Mouse (Mus musculus) heart, embryonic 13.5 days (tissue): ENCODE measurements around the gene Zfp975. TPM values are rescaled to one million over a fixed set of nuclear protein-coding genes. Genes with fewer than 3 reads are reported as not detected.
A peak's percentile ranks its signal among the peaks of the same experiment; 100 is the strongest.
"Not testable (repeated sequence)": the region's sequence is repeated elsewhere in the genome, so short reads cannot be mapped to it uniquely, and the experiment has no call there.

Source experiments
- ATAC-seq: fragments of 200-750 bp; cut with Nextera tagmentation; 2 replicates; pipeline ENCODE4 v1.8.0; 2017; ENCODE audit warnings: moderate TSS enrichment; ENCODE audit not compliant: insufficient number of reproducible peaks, low FRiP score, low TSS enrichment; ENCODE audit errors: extremely low read depth
- H3K27ac ChIP-seq: fragments of 300-500 bp; sonication (generic); replicated peaks from 2 replicates; pipeline ENCODE4 v1.5.1; 2015; ENCODE audit warnings: moderate library complexity, mild to moderate bottlenecking, inconsistent platforms
- H3K27me3 ChIP-seq: fragments of 300-500 bp; sonication (generic); replicated peaks from 2 replicates; pipeline ENCODE4 v1.6.1; 2015; ENCODE audit warnings: mild to moderate bottlenecking, inconsistent platforms
- H3K36me3 ChIP-seq: fragments of 300-500 bp; sonication (generic); 2 replicates; pipeline ENCODE4 v1.6.1; 2015; ENCODE audit warnings: mild to moderate bottlenecking, inconsistent platforms
- H3K4me1 ChIP-seq: fragments of 300-500 bp; sonication (generic); 2 replicates; pipeline ENCODE4 v1.6.1; 2015; ENCODE audit warnings: inconsistent platforms
- H3K4me2 ChIP-seq: fragments of 300-500 bp; sonication (generic); 2 replicates; pipeline ENCODE4 v1.6.1; 2015; ENCODE audit warnings: inconsistent platforms, mild to moderate bottlenecking, moderate library complexity
- H3K4me3 ChIP-seq: fragments of 300-500 bp; sonication (generic); 2 replicates; pipeline ENCODE4 v1.5.1; 2015; ENCODE audit warnings: moderate library complexity, mild to moderate bottlenecking, inconsistent platforms
- H3K9ac ChIP-seq: fragments of 300-500 bp; sonication (generic); 2 replicates; pipeline ENCODE4 v1.6.1; 2015; ENCODE audit warnings: inconsistent platforms, mild to moderate bottlenecking, moderate library complexity
- H3K9me3 ChIP-seq: fragments of 300-500 bp; sonication (generic); 2 replicates; pipeline ENCODE4 v1.6.1; 2016; ENCODE audit warnings: inconsistent platforms
- WGBS: fragments of 180-500 bp; shearing (Covaris S2); methylation state at CpG from one replicate; pipeline ENCODE4 v1.1.7; 2015; ENCODE audit warnings: mixed read lengths; 5-methylcytosine and 5-hydroxymethylcytosine counted together
- polyA plus RNA-seq: library from polyadenylated mRNA; unstranded; fragments of >200 nt; fragmentation: Nextera tagmentation; extraction: Ambion mirVana; gene quantifications from 2 replicates; pipeline ENCODE4 v1.2.1, GENCODE M21; 2015

Zfp975 gene
- polyA plus RNA-seq, result 5.9 and 6.9 TPM in 2 replicates

DNA sequence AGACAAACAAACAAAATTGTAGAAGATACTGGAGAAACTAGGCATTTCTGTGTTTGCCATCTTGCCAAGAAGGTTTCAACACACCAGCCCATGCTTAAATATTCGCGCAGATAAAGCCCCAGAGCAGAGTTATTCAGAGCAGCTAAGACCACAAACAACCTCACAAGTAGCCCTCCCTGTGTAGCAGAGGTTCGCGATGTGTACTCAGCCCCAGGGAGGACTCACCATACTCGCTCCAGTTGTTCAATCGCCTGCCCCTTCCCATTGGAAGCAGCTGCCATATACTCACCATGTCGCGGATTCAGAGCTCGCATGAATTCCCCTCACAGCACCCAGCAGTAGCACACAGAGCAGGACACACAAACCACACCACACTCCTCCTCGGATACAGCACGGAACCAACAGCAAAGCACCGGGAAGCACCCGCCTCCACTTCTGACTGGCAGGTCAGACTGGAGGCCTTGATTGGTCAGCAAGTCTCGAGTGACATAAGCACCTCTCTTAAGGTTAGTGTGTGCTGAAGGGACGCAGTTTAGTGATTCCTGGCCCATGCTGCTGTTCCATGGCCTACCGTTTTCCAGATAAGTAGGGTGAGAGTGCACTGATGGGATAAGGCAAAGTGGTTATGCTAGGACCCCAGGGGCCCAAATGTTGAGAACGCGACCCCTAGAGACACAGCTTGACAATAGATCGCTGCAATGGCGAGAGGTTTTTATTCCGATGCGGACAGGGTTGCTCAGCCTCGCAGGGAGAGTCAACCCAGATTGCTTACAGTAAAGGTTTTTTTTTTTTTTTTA lies at the start of gene Zfp975:
Gene Zfp975 (minus strand): TSS at position 381 of the 797 bp plus-strand sequence.
- under 1% methylated on average over 23 of the region's 23 CpGs for WGBS
- not testable (repeated sequence) for H3K36me3 ChIP-seq, H3K4me1 ChIP-seq, H3K27me3 ChIP-seq, H3K9me3 ChIP-seq
- peak within 1 kb of the TSS; percentile 65 for H3K4me3 ChIP-seq
- peak; percentile 93 for ATAC-seq
- H3K9ac ChIP-seq, result peak within 1 kb of the TSS; percentile 85
- peak within 1 kb of the TSS; percentile 75 for H3K27ac ChIP-seq
- H3K4me2 ChIP-seq, result peak within 1 kb of the TSS; percentile 75

DNA sequence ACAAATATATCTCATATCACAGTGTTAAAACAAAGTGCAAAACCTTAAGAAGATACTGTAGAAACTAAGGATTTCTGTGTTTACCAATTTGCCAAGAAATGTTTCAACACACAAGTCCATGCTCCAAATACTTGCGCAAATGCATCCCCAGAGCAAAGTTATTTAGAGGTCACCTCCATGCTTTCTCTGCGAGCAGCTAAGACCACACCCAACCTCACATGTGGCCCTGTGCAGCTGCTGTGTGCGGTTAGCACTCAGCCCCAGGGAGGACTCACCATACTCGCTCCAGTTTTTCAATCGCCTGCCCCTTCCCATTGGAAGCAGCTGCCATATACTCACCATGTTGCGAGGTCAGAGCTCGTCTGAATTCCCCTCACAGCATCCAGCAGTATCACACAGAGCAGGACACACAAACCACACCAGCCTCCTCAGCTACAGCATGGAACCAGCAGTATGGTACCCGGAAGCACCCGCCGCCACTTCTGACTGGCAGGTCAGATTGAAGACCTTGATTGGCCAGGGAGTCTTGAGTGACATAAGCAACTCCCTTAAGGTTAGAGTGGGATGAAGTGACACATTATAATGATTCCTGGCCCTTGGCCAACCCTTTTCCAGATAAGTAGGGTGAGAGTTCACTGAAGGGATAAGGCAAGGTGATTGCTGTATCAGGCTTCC lies 46.1 kb upstream of the Zfp975 start:
- H3K9me3 ChIP-seq, result peaks cover 23% of the 10 kb centered on the region
- no peak overlapping the region for H3K27ac ChIP-seq
- H3K4me1 ChIP-seq, result no peaks in the 10 kb centered on the region
- H3K27me3 ChIP-seq, result no peaks in the 10 kb centered on the region
- no peak overlapping the region for H3K4me2 ChIP-seq
- 78% methylated on average over 10 of the region's 10 CpGs for WGBS
- H3K4me3 ChIP-seq, result no peak overlapping the region
- H3K9ac ChIP-seq, result no peak overlapping the region
- H3K36me3 ChIP-seq, result no peaks in the 10 kb centered on the region
- no peak for ATAC-seq

DNA sequence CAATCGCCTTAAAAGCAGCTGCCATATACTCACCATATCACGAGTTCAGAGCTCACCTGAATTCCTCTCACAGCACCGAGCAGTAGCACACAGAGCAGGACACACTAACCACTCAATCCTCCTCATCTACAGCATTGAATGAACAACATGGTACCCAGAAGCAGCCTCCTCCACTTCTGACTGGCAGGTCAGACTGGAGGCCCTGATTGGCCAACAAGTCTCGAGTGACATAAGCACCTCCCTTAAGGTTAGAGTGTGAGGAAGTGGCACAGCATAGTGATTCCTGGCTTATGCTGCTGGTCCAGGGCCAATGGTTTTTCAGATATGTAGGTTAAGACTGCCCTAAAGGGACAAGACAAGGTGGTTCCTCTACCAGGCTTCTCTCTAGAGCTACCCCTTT lies 34.4 kb upstream of the Zfp975 start, which contains the start of gene Gm17067:
Gene Gm17067 (minus strand): TSS at position 101 of the 400 bp plus-strand sequence.
- H3K36me3 ChIP-seq, H3K27me3 ChIP-seq, H3K9me3 ChIP-seq, H3K4me2 ChIP-seq, H3K9ac ChIP-seq, H3K4me1 ChIP-seq, H3K27ac ChIP-seq, ATAC-seq, H3K4me3 ChIP-seq: not testable (repeated sequence)
- WGBS, result 74% methylated on average over 4 of the region's 4 CpGs

DNA sequence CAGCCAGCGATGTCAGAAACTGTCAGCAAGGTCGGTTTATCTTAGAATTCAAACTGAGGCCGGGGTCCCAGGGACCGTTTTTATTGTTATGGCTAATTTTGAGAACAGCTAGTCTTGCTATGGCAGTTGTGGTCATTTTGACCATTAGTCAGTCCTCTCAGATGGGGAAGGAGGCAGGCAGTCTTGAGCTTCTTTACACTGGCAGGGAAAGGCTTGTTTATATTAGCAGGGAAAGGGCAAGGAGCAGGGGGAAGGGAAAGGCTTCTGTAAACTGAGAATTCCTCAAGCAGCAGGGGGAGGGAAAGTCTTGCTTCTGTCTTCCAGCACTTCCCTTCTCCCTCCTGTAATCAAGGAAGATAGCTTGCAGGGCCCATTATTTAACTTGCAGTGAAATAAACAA lies 709 bp upstream of the Zfp975 start:
- not testable (repeated sequence) for ATAC-seq, H3K27me3 ChIP-seq, H3K36me3 ChIP-seq, H3K4me1 ChIP-seq, H3K9me3 ChIP-seq
- Histone ChIP-seq H3K27ac (peak overlapping the region; percentile 75), H3K9ac (peak overlapping the region; percentile 85), H3K4me3 (peak overlapping the region; percentile 65), H3K4me2 (peak overlapping the region; percentile 75)
- WGBS, result 1% methylated on average over 4 of the region's 4 CpGs

DNA sequence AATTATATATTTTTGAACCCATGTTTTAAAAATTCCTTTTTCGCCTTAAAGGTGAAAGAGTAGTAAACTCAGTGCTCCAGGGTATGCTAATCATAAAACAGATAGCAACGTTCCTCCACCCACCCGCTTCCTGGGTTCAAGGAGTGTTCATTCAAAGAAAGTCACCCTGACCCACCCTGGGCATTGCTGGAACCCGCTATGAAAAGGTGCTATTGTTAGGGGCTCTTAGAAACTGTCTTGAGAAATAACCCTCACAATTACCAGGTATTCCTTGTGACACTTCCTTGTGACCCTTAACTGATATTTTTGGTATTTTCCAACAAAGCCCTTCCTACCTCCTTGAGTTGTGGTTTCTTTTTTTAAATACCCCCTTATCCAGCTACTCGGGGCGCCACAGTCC lies 12.5 kb downstream of the Zfp975 start:
- H3K27me3 ChIP-seq, H3K9ac ChIP-seq, H3K36me3 ChIP-seq, H3K27ac ChIP-seq, H3K4me2 ChIP-seq, H3K4me1 ChIP-seq, ATAC-seq, H3K4me3 ChIP-seq: not testable (repeated sequence)
- WGBS, result 90% methylated on average over 6 of the region's 6 CpGs
- H3K9me3 ChIP-seq, result peaks cover 21% of the 10 kb centered on the region

DNA sequence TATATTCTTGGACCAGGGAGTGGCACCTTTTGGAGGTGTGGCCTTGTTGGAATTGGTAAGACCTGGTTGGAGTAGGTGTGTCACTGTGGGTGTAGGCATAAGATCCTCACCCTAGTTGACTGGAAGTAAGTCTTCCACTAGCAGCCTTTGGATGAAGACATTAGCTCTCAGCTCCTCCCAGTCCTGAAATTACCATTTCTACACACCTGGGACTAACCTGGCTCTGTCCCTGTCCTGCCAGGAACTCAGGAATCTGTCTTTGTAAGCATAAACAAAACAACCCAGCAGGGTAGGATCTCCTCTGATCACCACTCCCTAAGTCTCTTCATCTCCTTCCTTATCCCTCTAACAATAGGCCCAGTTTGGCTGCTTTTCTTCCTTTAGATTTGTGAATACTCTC lies 12.9 kb downstream of the Zfp975 start:
- not testable (repeated sequence) for H3K36me3 ChIP-seq, H3K27me3 ChIP-seq, ATAC-seq, H3K4me3 ChIP-seq, H3K27ac ChIP-seq, H3K9ac ChIP-seq, H3K4me1 ChIP-seq, H3K4me2 ChIP-seq
- peaks cover 19% of the 10 kb centered on the region for H3K9me3 ChIP-seq

DNA sequence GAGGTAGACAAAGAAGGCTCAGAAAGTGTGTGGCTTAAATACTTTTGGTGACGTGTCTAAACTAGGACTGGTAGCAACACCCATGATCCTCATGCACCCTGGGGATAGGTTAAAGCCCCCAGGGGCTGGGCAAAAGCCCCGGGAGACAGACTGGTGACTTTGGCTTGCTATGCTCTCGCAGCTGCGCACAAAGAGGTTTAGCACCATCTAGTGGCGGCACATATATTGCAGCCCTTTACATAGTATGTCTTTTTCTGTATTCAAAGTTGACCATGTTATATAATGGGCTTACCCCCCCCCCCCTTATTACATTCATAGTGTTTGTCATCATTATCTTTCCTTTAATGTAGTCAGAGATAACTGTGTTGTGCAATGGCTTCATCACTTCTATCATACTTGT lies 32.4 kb downstream of the Zfp975 start:
- H3K9ac ChIP-seq, H3K4me3 ChIP-seq, H3K27ac ChIP-seq, H3K4me1 ChIP-seq, ATAC-seq, H3K27me3 ChIP-seq, H3K4me2 ChIP-seq: not testable (repeated sequence)
- Histone ChIP-seq H3K9me3 (peaks cover 63% of the 10 kb centered on the region), H3K36me3 (peaks cover 53% of the 10 kb centered on the region)
- WGBS, result 71% methylated on average over 5 of the region's 5 CpGs

DNA sequence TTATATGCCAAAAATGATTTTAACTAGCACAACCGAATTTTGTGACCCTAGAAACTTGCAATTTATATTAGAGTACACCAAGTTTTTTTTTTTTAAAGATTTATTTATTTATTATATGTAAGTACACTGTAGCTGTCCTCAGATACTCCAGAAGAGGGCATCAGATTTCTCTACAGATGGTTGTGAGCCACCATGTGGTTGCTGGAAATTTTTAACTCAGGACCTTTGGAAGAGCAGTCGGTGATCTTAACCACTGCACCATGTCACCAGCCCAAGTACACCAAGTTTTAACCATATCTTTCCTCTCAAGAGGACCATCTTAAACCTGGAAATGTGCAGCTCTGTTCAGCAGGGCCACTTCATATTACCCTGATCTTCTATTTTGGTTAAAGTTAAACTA lies 37.3 kb downstream of the Zfp975 start:
- peaks cover 12% of the 10 kb centered on the region; the same call in 1 of the 2 replicates for H3K36me3 ChIP-seq
- WGBS, result 68% methylated on average over 2 of the region's 2 CpGs
- H3K4me3 ChIP-seq, H3K9ac ChIP-seq, H3K4me2 ChIP-seq, H3K4me1 ChIP-seq, H3K27me3 ChIP-seq, H3K27ac ChIP-seq, ATAC-seq: not testable (repeated sequence)
- H3K9me3 ChIP-seq, result peaks cover 41% of the 10 kb centered on the region

DNA sequence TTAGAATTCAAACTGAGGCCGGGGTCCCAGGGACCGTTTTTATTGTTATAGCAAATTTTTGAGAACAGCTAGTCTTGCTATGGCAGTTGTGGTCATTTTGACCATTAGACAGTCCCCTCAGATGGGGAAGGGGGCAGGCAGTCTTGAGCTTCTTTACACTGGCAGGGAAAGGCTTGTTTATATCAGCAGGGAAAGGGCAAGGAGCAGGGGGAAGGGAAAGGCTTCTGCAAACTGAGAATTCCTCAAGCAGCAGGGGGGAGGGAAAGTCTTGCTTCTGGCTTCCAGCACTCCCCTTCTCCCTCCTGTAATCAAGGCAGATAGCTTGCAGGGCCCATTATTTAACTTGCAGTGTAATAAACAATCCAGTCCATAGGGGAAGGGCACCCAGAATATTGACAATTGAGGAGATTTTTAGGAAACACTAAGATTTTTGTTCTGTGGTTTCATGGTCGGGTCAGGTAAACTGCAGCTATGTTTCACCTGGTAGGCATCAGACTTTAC lies 49.4 kb downstream of the Zfp975 start:
- Histone ChIP-seq H3K4me3 (peak overlapping the region; percentile 59), H3K9ac (0 out of 2 replicates have a peak overlapping the region, but pooled peaks have one; percentile 78), H3K4me2 (peak overlapping the region; percentile 67)
- WGBS, result 24% methylated on average over 3 of the region's 3 CpGs
- H3K27me3 ChIP-seq, H3K4me1 ChIP-seq, H3K9me3 ChIP-seq, H3K36me3 ChIP-seq, ATAC-seq, H3K27ac ChIP-seq: not testable (repeated sequence)

DNA sequence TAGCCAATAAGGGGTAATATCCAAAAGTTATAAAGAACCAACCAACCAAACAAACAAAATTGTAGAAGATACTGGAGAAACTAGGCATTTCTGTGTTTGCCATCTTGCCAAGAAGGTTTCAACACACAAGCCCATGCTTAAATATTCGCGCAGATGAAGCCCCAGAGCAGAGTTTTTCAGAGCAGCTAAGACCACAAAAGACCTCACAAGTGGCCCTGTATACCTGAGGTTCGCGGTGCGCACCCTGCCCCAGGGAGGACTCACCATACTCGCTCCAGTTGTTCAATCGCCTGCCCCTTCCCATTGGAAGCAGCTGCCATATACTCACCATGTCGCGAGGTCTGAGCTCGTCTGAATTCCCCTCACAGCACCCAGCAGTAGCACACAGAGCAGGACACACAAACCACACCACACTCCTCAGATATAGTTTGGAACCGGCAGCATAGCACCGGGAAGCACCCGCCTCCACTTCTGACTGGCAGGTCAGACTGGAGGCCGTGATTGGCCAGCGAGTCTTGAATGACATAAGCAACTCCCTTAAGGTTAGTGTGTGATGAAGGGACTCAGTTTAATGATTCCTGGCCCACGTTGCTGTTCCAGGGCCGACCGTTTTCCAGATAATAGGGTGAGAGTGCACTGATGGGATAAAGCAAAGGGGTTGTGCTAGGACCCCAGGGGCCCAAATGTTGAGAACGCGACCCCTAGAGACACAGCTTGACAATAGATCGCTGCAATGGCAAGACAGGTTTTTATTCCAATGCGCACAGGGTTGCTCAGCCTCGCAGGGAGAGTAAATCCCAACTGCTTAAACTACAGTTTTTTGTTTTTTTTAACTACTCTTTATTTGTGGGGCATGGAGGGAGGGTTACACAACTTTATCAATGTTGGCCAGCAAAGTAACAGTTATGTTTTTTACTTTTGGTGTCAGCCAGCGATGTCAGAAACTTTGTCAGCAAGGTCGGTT lies 50.1 kb downstream of the Zfp975 start, which contains the start of gene Zfp976:
Gene Zfp976 (minus strand): TSS at position 437 of the 964 bp plus-strand sequence.
- 5% methylated on average over 25 of the region's 25 CpGs for WGBS

DNA sequence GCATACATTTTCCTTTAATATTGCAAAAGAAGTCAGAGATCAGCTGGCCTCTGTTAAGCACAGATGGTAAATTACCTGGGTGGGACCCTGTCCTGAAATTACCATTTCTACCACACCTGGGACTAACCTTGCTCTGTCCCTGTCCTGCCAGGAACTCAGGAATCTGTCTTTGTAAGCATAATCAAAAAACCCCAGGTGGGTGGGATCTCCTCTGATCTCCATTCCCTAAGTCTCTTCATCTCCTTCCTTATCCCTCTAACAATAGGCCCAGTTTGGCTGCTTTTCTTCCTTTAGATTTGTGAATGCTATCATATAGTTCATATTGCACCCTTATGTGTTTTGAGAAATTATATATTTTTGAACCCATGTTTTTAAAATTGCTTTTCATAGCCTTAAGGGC lies 61.5 kb downstream of the Zfp975 start:
- not testable (repeated sequence) for ATAC-seq, H3K4me2 ChIP-seq, H3K9ac ChIP-seq, H3K27ac ChIP-seq, H3K27me3 ChIP-seq, H3K36me3 ChIP-seq, H3K4me3 ChIP-seq, H3K4me1 ChIP-seq
- peaks cover 31% of the 10 kb centered on the region for H3K9me3 ChIP-seq

More for the DNA sequence above, 50.1 kb downstream of the Zfp975 start, which contains the start of gene Zfp976:
- H3K36me3 ChIP-seq, H3K9me3 ChIP-seq, H3K27me3 ChIP-seq, H3K4me1 ChIP-seq: not testable (repeated sequence)
- H3K9ac ChIP-seq, result peak within 1 kb of the TSS; percentile 78
- H3K27ac ChIP-seq, result peak within 1 kb of the TSS; percentile 42; the same call in 1 of the 2 replicates
- H3K4me2 ChIP-seq, result peak within 1 kb of the TSS; percentile 67
- H3K4me3 ChIP-seq, result peak within 1 kb of the TSS; percentile 59
- peak; percentile 85 for ATAC-seq
